Mouse (Mus musculus) embryo, embryonic 11 days (tissue): ENCODE data around the gene E330021D16Rik.

Experiments
- DNase-seq: peaks from one replicate; pipeline ENCODE4 v3.0.0-alpha.2; 2015

The E330021D16Rik gene

DNA sequence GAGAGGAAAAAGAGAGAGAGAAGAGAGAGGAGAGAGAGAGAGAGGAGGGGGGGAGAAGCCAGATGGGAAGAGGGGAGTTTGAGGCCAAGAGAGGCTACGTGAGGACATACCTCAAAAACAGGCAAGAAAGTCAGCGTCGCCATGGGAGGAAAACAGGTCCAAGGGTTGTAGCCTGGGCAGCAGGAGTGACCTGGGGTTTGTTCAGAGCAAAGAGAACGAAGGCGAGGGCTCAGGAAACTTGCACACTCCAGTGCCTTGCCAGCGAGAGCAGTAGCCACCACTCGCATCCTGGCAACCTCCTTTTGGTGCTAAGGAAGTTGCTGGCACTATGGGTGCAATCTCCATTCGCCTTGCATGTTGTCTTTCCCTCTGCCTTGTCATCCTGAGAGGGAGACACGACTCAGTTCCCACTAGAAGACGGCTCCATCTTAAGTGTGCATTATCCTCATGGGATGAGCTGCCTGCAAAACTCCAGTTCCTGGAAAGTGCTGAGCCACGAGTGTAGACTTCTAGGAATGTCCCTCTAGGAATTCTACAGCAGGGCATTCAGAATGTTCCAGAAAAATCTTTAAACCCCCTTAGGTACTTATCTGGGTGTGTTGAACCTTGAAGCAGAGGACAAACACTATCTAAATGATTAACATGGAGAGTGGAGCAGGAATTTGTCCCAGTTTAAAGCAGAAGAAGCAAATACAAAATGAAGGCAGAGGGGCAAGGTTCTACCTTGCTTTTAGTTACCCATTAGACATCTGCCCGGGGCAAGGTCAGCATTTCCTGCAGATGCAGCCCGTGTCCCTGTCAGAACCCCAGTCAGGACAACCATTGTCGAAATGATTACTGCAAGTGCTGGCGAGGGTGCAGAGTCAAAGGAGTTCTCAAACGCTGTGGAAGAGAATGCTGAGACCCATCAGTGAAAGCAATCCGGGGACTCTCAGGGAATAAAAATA, 3.8 kb upstream of the E330021D16Rik start:
- no peak for DNase-seq

DNA sequence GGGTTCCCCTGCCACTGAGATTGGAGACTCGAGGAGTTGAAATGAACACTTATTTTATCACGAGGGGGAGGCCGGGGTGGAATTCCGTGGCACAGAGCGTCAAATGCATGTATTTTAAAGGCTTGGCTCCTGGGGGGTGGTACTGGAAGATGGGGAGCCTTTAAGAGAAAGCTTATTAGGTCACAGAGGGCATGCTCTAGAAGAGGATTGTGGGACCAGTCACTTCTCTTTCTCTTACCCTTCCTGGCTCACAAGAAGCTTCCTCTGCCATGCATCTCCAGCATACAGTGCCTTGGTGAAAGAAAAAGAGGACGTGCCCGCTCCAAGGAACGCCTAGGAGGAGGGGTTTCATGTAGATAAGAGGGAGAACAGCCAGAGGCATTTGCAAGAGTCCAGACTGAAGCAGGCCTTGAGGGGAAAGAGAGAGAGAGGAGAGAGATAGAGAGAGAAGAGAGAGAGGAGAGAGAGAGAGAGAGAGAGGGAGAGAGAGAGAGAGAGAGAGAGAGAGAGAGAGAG, 3.0 kb upstream of the E330021D16Rik start:
- no peak for DNase-seq

DNA sequence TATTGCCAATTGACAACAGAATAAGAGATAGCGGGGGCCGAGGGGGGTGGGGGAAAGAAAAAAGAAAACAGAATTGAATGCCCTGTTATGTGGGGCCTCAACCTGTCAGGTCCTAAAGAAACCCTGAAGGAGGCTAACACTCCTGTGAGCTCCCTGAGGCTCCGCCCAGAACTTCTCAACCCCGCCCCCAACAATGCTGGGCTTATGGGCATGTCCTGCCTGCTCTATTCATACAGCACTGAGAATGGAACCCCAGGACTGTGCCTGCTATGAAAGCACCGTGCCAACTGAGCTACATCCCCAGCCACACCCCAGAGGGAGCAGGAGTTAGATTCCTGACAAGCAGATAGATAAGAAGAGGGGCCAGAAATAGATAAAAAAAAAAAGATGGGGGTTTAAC, 2.5 kb upstream of the E330021D16Rik start:
- DNase-seq, result no peak

DNA sequence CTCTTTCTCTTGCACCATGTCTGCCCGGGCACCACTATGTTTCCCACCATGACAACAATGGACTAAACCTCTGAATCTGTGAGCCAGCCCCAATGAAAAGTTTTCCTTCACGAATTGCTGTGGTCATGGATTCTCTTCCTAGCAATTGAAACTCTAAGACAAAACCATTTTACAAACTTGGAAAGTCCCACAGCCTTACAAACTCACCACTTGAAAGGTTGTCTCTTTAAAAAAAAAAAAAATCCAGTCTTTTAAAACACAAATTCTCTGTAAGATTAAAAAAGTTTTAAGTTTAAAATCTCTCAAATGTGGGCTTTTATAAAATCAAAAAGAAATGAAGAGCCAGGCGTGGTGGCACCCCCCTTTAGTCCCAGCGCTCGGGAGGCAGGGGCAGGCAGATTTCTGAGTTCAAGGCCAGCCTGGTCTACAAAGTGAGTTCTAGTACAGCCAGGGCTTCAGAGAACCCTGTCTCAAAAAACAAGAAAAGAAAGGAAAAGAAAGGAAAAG, 1.5 kb downstream of the E330021D16Rik start:
- DNase-seq, result no peak

DNA sequence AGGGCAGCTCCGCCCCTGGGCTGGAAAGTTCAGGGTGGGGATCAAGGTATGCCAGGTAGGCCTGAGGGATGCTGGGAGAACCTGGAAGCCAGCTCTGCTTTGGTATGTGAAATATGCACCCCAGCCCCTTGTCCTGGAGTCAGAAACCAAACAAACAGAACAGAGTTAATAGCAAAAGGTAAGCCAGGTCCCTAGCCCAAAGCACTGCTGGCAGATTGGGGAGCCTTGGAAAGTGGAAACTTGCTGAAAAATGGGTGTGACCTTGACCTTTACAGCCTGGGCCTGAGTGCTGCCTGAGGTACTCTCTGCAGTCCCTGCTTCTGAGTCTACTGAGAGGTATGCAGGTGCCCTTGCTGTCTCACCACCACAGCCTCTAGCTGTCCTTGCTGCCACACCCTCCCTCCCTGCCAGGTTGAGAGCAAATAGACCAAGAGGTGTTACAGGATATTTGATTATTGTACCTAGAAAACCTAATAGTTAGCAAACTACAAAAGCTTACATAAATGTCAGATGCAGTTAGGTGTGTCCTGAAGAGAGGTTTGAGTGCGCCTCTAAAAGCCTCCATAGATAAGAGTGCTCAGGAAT, 7.7 kb downstream of the E330021D16Rik start:
- DNase-seq, result no peak

DNA sequence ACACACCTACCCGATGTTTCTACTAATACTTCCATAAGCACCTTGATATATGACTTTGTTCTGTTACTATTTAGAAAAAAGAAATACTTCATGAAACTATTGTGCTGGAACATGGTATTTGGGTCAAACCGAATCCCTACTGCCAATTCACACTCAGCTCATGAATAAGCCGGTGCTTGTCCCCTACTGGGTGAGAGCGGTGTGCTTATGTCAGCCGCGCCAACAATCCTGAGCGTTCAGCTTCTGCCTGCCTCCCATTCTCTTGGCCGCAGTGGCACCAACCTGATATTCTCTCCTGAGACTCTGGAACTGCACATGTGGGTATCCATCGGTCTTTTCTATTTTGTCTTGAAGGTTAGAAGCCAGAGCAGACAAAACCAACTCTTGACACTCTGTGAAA, 18.5 kb downstream of the E330021D16Rik start:
- DNase-seq, result no peak

DNA sequence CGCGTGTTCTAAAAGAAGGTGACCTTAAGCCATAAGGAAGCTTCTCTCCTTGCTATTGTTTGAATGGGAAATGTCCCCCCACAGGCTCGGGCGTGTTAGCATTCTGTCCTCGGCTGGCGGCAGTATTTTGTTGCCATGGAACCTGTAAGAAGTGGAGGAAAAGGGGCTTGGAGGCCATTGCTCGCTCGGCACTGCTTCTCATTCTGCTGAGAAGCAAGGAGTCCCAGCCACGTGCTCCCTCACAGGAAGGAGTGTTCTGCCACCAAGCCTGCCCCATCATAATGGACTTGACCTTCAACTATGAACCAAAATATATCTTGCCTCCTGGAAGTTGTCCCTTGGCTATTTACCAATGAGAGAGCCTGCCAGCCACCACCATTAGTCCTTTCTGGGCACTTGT, 25.1 kb downstream of the E330021D16Rik start:
- no peak for DNase-seq

DNA sequence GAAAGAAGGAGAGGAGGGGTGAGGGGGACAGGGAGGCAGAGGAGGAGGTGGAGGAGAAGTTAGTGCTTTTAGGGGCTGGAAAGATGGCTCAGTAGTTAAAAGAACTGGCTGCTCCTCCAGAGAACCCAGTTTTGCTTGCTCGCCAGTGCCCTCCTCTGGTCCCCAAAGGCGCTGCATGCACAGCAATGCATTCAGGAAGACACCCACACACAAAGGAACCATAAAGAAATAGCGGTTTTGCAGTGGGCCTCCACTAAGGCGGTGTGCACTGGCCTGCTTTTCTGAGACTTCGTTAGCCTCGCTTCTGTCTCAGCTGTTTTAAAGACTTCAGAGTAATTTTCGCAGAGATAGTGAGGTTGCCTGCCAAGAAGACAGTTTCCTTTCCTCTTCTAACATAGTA, 30.1 kb downstream of the E330021D16Rik start:
- no peak for DNase-seq

DNA sequence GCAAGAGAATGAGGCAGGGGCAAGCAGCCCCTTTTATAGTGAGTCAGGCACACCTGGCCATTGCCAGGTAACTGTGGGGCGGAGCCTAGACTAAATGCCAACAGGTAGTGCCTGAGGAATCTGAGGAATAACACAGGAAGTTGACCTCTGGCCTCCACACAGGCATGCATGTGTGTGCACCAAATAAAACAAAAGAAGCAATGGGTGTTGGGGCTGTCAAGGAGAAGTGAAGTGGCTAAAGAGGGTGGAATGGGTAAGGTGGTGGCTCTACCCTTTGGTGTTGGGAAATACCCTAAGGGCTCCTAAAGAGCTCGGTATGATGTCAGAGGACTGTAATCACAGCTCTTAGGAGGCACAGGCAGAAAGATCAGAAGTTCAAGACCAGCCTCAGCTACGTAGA, 32.2 kb downstream of the E330021D16Rik start:
- DNase-seq, result no peak

DNA sequence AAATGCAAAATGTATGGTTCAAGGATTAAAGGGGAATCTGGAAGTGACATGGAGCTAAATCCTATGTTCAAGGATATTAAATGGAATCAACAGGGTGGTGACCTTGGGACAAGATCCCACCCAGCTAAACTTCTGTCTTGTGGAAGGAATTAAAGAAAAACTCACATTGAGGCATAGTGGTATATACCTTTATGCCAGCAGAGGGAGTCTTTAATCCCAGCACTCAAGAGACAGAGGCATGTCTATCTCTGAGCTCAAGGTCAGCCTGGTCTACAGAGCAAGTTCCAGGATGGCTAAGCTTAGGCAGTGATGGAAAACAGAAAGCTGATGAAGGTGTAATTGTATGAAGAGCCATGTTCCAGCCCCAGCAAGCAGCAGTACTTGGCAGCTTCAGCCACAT, 39.3 kb downstream of the E330021D16Rik start:
- DNase-seq, result no peak

DNA sequence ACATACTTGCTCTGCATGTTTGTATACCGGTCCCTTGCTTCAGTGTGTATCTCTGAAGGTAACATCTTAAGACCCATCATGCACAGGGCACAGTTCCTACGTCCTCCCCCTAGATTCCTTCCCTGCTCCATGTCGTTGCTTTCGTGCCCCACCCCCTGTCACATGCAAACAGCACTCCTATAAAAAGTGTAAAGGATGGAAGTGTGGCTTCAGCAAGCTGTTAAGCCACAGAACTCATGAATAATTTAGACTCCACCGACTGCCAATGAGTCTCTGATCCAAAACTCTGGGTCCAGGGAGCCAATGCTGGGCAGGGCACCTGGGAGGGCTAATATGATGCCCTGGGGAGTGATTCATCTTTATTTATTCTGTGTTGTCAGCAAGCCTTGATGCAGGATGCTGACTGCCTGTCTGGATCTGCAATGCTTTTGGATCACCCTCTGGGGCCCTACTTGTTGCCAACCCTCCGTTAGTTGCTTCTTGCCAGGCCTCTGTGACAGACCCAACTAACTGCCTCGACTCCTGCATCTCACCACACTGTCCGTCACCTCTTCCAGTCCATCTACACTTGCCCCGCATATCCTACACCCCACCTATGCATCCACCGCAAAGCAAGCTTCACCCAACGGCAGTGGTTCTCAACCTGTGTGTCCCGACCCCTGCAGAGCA, 50.8 kb downstream of the E330021D16Rik start:
- DNase-seq, result no peak

DNA sequence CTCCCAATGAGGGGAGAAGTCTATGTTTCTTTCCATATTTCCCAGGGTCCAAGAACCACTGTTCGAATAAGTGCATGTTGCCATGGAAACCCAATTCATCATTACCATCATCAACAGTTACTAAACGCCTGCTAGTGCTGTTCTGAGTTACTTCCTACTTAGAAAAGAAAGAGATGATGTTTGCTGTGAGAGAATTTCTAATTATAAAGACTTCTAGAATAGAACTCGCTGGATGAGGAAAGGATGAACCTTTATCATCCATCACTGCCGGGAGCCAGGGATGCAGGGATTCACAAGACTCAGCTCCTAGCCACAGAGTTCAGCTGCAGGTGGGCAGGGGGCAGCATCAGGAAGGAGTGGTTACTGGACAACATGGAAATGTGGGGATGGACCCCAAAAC, 51.4 kb downstream of the E330021D16Rik start:
- DNase-seq, result no peak

DNA sequence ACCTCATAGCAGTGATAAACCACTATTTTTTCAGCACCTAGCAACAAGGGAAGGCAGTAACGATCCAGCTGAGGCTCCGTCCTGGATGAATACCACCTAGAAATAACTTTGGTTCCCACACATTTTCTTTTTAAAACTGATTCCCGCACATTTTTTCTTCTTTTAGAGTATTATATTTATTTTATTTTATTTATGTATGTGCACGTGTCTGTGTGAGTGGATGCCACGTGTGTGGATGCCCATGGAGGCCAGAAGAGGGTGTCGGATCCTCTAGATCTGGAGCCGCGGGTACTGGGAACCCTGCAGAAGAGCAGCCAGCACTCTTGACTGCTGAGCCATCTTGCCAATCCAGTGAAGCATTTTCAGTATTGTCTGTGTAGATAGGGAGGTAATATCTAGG, 52.1 kb downstream of the E330021D16Rik start:
- DNase-seq, result no peak

DNA sequence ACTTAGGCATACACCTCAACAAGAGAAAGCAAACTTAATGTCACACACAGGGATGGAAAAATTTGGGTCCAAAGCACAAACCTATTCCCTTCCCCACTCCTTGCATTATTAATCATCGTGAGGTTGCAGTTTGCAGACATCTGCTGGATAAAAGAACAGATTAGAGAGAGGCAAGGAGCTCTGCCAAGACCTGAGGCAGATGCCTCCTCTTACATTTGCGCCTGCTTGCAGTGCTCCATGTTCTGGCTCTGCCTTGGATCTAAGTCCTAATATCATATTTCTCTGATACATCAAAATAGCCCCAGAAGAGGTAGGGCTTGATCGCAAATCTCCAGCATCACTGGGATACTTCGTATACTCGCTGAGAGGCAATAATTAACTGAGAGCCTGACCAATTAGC, 56.9 kb downstream of the E330021D16Rik start:
- no peak for DNase-seq

DNA sequence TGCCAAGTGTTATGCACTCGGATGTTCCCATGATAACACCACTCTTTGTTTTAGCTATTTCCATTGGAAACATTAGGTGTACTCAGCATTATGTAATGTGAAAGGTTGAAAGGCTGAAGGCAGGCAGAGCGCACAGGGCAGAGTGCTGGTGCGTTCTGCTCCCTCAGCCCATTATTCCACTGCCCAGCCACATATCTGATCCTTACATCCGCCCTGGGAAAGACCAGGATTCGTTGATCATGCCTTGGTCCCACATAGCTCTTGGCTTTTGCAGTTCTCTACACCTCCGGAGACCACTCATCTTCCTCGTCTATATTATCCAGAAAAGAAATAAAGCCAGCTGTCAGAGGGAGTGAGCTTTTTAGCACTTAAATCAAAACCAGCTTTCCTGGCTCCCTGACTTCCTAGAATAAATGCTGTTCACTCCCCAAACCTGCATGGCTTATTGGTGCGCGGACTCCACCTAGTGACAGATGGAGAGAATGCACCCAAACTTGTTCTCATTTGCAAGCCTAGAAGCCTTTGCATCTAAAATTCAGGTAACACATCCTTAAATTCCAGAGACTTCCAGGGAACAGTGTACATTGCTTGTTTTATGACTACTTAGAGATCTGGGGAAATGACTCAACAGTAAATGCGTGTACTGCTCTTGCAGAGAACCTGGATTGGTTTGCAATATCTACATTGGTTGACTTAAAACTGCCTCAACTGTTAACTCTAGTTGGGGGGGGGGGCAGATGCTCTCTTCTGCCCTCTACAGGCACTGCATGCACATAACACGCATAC, 61.8 kb downstream of the E330021D16Rik start:
- DNase-seq, result peak; percentile 84
